Mouse (Mus musculus) heart, postnatal 0 days (tissue): ENCODE data around the gene Slc25a41. TPM values are rescaled to one million over a fixed set of nuclear protein-coding genes. Genes with fewer than 3 reads are reported as not detected.

ENCODE experiments used
- ATAC-seq: fragments of 200-750 bp; cut with Nextera tagmentation; 2 replicates; pipeline ENCODE4 v1.8.0; 2017; ENCODE audit warnings: low read depth, moderate number of reproducible peaks, moderate library complexity; ENCODE audit not compliant: insufficient read depth
- DNase-seq: peaks from one replicate; pipeline ENCODE4 v3.0.0-alpha.2; 2016; ENCODE audit warnings: low spot score
- H3K27ac ChIP-seq: fragments of 300-500 bp; sonication (generic); 2 replicates; pipeline ENCODE4 v1.5.1; 2014; ENCODE audit warnings: low read depth, mild to moderate bottlenecking
- H3K27me3 ChIP-seq: fragments of 300-500 bp; sonication (generic); 2 replicates; pipeline ENCODE4 v1.6.1; 2014; ENCODE audit warnings: low read length, mixed read lengths; ENCODE audit not compliant: control insufficient read depth, insufficient read depth
- H3K36me3 ChIP-seq: fragments of 300-500 bp; sonication (generic); replicated peaks from 2 replicates; pipeline ENCODE4 v1.6.1; 2014; ENCODE audit warnings: low read length, mixed read lengths; ENCODE audit not compliant: control insufficient read depth, insufficient read depth
- H3K4me1 ChIP-seq: fragments of 300-500 bp; sonication (generic); 2 replicates; pipeline ENCODE4 v1.6.1; 2014; ENCODE audit warnings: antibody characterized with exemption; ENCODE audit not compliant: control insufficient read depth, insufficient read depth
- H3K4me2 ChIP-seq: fragments of 300-500 bp; sonication (generic); 2 replicates; pipeline ENCODE4 v1.6.1; 2014; ENCODE audit warnings: low read depth, mild to moderate bottlenecking, low read length, moderate library complexity
- H3K4me3 ChIP-seq: fragments of 300-500 bp; sonication (generic); 2 replicates; pipeline ENCODE4 v1.5.1; 2014; ENCODE audit warnings: low read depth, low read length
- H3K9ac ChIP-seq: fragments of 300-500 bp; sonication (generic); replicated peaks from 2 replicates; pipeline ENCODE4 v1.6.1; 2014; ENCODE audit warnings: low read depth, low read length, mixed read lengths
- H3K9me3 ChIP-seq: fragments of 300-500 bp; sonication (generic); replicated peaks from 2 replicates; pipeline ENCODE4 v1.6.1; 2016; ENCODE audit warnings: low read length; ENCODE audit not compliant: control insufficient read depth
- CTCF ChIP-seq: IDR thresholded peaks from 2 replicates; pipeline ENCODE4 v1.5.1; 2016; ENCODE audit warnings: antibody characterized with exemption, control low read depth, low read depth
- EP300 ChIP-seq: IDR thresholded peaks from 2 replicates; pipeline ENCODE4 v1.6.1; 2016; ENCODE audit warnings: antibody characterized with exemption, low read depth
- WGBS: fragments of 180-500 bp; shearing (Covaris S2); extraction: QIAGEN DNeasy Blood & Tissue Kit; methylation state at CpG from one replicate; pipeline ENCODE4 v1.1.7; 2014; 5-methylcytosine and 5-hydroxymethylcytosine counted together
- polyA plus RNA-seq: library from polyadenylated mRNA; unstranded; fragments of >200 nt; fragmentation: Nextera tagmentation; extraction: Ambion mirVana; gene quantifications from 2 replicates; pipeline ENCODE4 v1.2.1, GENCODE M21; 2015
- total RNA-seq: library from RNA; depleted of rRNA; stranded (reverse); fragments of >200 nt; gene quantifications from 2 replicates; pipeline ENCODE4 v1.2.3, GENCODE M21; 2014; ENCODE audit warnings: low replicate concordance; rRNA removed

Gene Slc25a41
- total and polyA plus RNA-seq, 2 experiments from 2014 or later: not detected

DNA sequence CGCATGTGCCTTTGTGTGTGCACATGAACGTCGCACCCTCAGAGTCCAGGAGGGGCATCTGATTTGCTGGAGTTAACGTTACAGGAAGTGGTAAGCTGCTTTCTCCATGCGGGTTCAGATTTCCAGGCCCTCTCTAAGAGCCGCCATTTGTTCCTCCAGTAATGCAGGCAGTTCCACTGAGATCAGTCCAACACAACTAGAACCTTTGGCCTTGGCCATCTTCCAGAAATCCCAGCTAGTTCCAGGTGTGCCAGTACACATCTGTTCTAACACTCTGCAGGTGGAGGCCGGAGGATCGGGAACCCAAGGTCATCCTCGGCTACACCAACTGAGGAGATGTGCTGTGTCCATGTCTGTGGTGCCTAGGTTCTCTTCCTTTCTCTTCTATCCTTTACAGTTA, 56.6 kb downstream of the Slc25a41 start:
- no peak for DNase-seq
- Histone ChIP-seq H3K4me3 (no peak overlapping the region), H3K9ac (no peak overlapping the region), H3K36me3 (no peaks in the 10 kb centered on the region), H3K4me1 (peaks cover 5% of the 10 kb centered on the region; the same call in 1 of the 2 replicates), H3K27me3 (no peaks in the 10 kb centered on the region), H3K9me3 (no peaks in the 10 kb centered on the region), H3K4me2 (no peak overlapping the region), H3K27ac (no peak overlapping the region)
- TF ChIP-seq CTCF (no peak), EP300 (no peak)
- 76% methylated on average over 9 of the region's 9 CpGs for WGBS
- no peak for ATAC-seq

Other genes with a start within 250 kb of the Slc25a41 start
- gene Rfx2, start 210.6 kb downstream of the Slc25a41 start, total RNA-seq: 7.0 and 17.9 TPM in 2 replicates
- 2.6 and 3.5 TPM in 2 replicates for gene Rfx2, start 210.6 kb downstream of the Slc25a41 start, polyA plus RNA-seq
- not detected in 2 replicates for gene Acsbg2, start 167.2 kb downstream of the Slc25a41 start, total RNA-seq
- 0.04 TPM in 1 of 2 replicates, not detected in the other for gene Acsbg2, start 167.2 kb downstream of the Slc25a41 start, polyA plus RNA-seq
- gene 1700061G19Rik, start 166.2 kb downstream of the Slc25a41 start, total RNA-seq: not detected in 2 replicates
- gene 1700061G19Rik, start 166.2 kb downstream of the Slc25a41 start, polyA plus RNA-seq: 0.36 TPM in 2 replicates
- gene Mllt1, start 106.2 kb downstream of the Slc25a41 start, total RNA-seq: 29.8 and 48.5 TPM in 2 replicates
- gene Mllt1, start 106.2 kb downstream of the Slc25a41 start, polyA plus RNA-seq: 14.4 and 15.3 TPM in 2 replicates
- gene Acer1, start 59.5 kb downstream of the Slc25a41 start, total RNA-seq: not detected in 2 replicates
- 0.05 TPM in 1 of 2 replicates, not detected in the other for gene Acer1, start 59.5 kb downstream of the Slc25a41 start, polyA plus RNA-seq
- 116 and 186 TPM in 2 replicates for gene Clpp, start 51.3 kb downstream of the Slc25a41 start, total RNA-seq
- 119 and 124 TPM in 2 replicates for gene Clpp, start 51.3 kb downstream of the Slc25a41 start, polyA plus RNA-seq
- gene Alkbh7, start 44.3 kb downstream of the Slc25a41 start, total RNA-seq: 85.1 and 96.2 TPM in 2 replicates
- 83.8 and 89.1 TPM in 2 replicates for gene Alkbh7, start 44.3 kb downstream of the Slc25a41 start, polyA plus RNA-seq
- not detected in 2 replicates for gene Pspn, start 41.6 kb downstream of the Slc25a41 start, total RNA-seq
- gene Pspn, start 41.6 kb downstream of the Slc25a41 start, polyA plus RNA-seq: 0.27 TPM in 2 replicates
- gene Gtf2f1, start 30.4 kb downstream of the Slc25a41 start, total RNA-seq: 20.7 and 22.9 TPM in 2 replicates
- gene Gtf2f1, start 30.4 kb downstream of the Slc25a41 start, polyA plus RNA-seq: 30.4 and 31.9 TPM in 2 replicates
- gene Gm17949, start 30.2 kb downstream of the Slc25a41 start, total RNA-seq: not detected in 2 replicates
- 0.19 and 0.45 TPM in 2 replicates for gene Gm17949, start 30.2 kb downstream of the Slc25a41 start, polyA plus RNA-seq
- 40.7 and 55.0 TPM in 2 replicates for gene Khsrp, start 10.1 kb downstream of the Slc25a41 start, total RNA-seq
- gene Khsrp, start 10.1 kb downstream of the Slc25a41 start, polyA plus RNA-seq: 16.0 and 18.2 TPM in 2 replicates
- 1.7 TPM in 1 of 2 replicates, not detected in the other for gene Crb3, start 17.5 kb upstream of the Slc25a41 start, total RNA-seq
- 0.66 and 0.77 TPM in 2 replicates for gene Crb3, start 17.5 kb upstream of the Slc25a41 start, polyA plus RNA-seq
- gene Slc25a23, start 18.2 kb upstream of the Slc25a41 start, total RNA-seq: 43.9 and 47.5 TPM in 2 replicates
- 12.3 and 13.3 TPM in 2 replicates for gene Slc25a23, start 18.2 kb upstream of the Slc25a41 start, polyA plus RNA-seq
- 0.43 and 2.1 TPM in 2 replicates for gene Dennd1c, start 36.9 kb upstream of the Slc25a41 start, total RNA-seq
- gene Dennd1c, start 36.9 kb upstream of the Slc25a41 start, polyA plus RNA-seq: 0.70 and 0.96 TPM in 2 replicates
- 1.3 TPM in 1 of 2 replicates, not detected in the other for gene Tubb4a, start 46.1 kb upstream of the Slc25a41 start, total RNA-seq
- gene Tubb4a, start 46.1 kb upstream of the Slc25a41 start, polyA plus RNA-seq: 2.8 and 3.3 TPM in 2 replicates
- gene Tnfsf9, start 63.7 kb upstream of the Slc25a41 start, total RNA-seq: 0.27 and 0.84 TPM in 2 replicates
- gene Tnfsf9, start 63.7 kb upstream of the Slc25a41 start, polyA plus RNA-seq: 0.93 and 1.1 TPM in 2 replicates
- not detected in 2 replicates for gene Cd70, start 108.1 kb upstream of the Slc25a41 start, total RNA-seq
- gene Cd70, start 108.1 kb upstream of the Slc25a41 start, polyA plus RNA-seq: not detected in 2 replicates
- not detected in 2 replicates for gene Tnfsf14, start 152.5 kb upstream of the Slc25a41 start, total RNA-seq
- not detected in 2 replicates for gene Tnfsf14, start 152.5 kb upstream of the Slc25a41 start, polyA plus RNA-seq
- gene C3, start 186.5 kb upstream of the Slc25a41 start, total RNA-seq: 32.5 and 41.7 TPM in 2 replicates
- gene C3, start 186.5 kb upstream of the Slc25a41 start, polyA plus RNA-seq: 23.4 and 25.6 TPM in 2 replicates
- gene Gpr108, start 206.8 kb upstream of the Slc25a41 start, total RNA-seq: 30.1 and 41.2 TPM in 2 replicates
- gene Gpr108, start 206.8 kb upstream of the Slc25a41 start, polyA plus RNA-seq: 23.3 and 24.5 TPM in 2 replicates
- 26.6 and 28.7 TPM in 2 replicates for gene Trip10, start 207.8 kb upstream of the Slc25a41 start, total RNA-seq
- 32.3 and 32.4 TPM in 2 replicates for gene Trip10, start 207.8 kb upstream of the Slc25a41 start, polyA plus RNA-seq
- gene Vav1, start 237.4 kb upstream of the Slc25a41 start, total RNA-seq: 2.6 and 2.7 TPM in 2 replicates
- 1.0 TPM in 2 replicates for gene Vav1, start 237.4 kb upstream of the Slc25a41 start, polyA plus RNA-seq